Mouse (Mus musculus) limb, embryonic 11.5 days (tissue): ENCODE measurements around the gene Spg21. TPM values are rescaled to one million over a fixed set of nuclear protein-coding genes. Genes with fewer than 3 reads are reported as not detected.
A peak's percentile ranks its signal among the peaks of the same experiment; 100 is the strongest.

Experiments used
- ATAC-seq: fragments of 200-750 bp; cut with Nextera tagmentation; 2 replicates; pipeline ENCODE4 v1.8.0; 2017; ENCODE audit warnings: low read depth; ENCODE audit not compliant: insufficient number of reproducible peaks, low FRiP score, low TSS enrichment
- DNase-seq: peaks from one replicate; pipeline ENCODE4 v3.0.0-alpha.2; 2015; ENCODE audit warnings: low spot score
- H3K27ac ChIP-seq: fragments of 300-500 bp; sonication (generic); replicated peaks from 2 replicates; pipeline ENCODE4 v1.5.1; 2014; ENCODE audit warnings: low read depth, mild to moderate bottlenecking, low read length
- H3K27me3 ChIP-seq: fragments of 300-500 bp; sonication (generic); 2 replicates; pipeline ENCODE4 v1.6.1; 2014; ENCODE audit warnings: mild to moderate bottlenecking, low read length, mixed read lengths; ENCODE audit not compliant: control insufficient read depth, insufficient read depth
- H3K36me3 ChIP-seq: fragments of 300-500 bp; sonication (generic); 2 replicates; pipeline ENCODE4 v1.6.1; 2014; ENCODE audit warnings: mild to moderate bottlenecking, low read length, moderate library complexity, mixed read lengths; ENCODE audit not compliant: control insufficient read depth, insufficient read depth
- H3K4me1 ChIP-seq: fragments of 300-500 bp; sonication (generic); 2 replicates; pipeline ENCODE4 v1.6.1; 2014; ENCODE audit warnings: low read length, mixed read lengths; ENCODE audit not compliant: control insufficient read depth, insufficient read depth
- H3K4me2 ChIP-seq: fragments of 300-500 bp; sonication (generic); 2 replicates; pipeline ENCODE4 v1.6.1; 2014; ENCODE audit warnings: low read depth, mild to moderate bottlenecking, moderate library complexity; ENCODE audit not compliant: severe bottlenecking
- H3K4me3 ChIP-seq: fragments of 300-500 bp; sonication (generic); 2 replicates; pipeline ENCODE4 v1.5.1; 2014; ENCODE audit warnings: low read depth, low read length
- H3K9ac ChIP-seq: fragments of 300-500 bp; sonication (generic); 2 replicates; pipeline ENCODE4 v1.6.1; 2014; ENCODE audit warnings: mild to moderate bottlenecking, low read length
- H3K9me3 ChIP-seq: fragments of 300-500 bp; sonication (generic); 2 replicates; pipeline ENCODE4 v1.6.1; 2016; ENCODE audit warnings: low read length; ENCODE audit not compliant: control insufficient read depth
- WGBS: fragments of 180-500 bp; shearing (Covaris S2); extraction: QIAGEN DNeasy Blood & Tissue Kit; methylation state at CpG from one replicate; pipeline ENCODE4 v1.1.7; 2014; 5-methylcytosine and 5-hydroxymethylcytosine counted together
- polyA plus RNA-seq: library from polyadenylated mRNA; unstranded; fragments of >200 nt; fragmentation: Nextera tagmentation; extraction: Ambion mirVana; gene quantifications from 2 replicates; pipeline ENCODE4 v1.2.1, GENCODE M21; 2014

The Spg21 gene
- polyA plus RNA-seq, 1 experiment from 2014 or later: 121 TPM

DNA sequence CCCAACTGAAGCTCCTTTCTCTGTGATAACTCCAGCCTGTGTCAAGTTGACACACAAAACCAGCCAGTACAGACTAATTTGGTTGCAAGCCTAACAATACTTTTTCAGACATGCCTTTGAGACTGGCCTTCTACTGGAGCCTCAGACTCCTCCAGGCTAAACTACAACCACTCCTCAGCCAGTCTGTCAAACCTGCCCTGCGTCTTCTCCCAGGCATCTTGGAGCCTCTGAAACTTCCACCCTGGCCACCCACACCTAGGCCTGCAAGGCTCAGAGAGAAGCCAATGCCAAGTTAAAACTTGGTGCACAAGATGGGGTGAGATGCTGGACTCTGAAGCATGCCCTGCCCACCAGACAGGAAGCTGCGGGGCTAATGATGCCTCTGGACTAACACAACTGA, 31.6 kb downstream of the Spg21 start:
- no peak overlapping the region for H3K4me3 ChIP-seq
- 84% methylated on average over 2 of the region's 2 CpGs for WGBS
- ATAC-seq: no peak
- H3K27me3 ChIP-seq: no peaks in the 10 kb centered on the region
- no peak for DNase-seq
- H3K4me2 ChIP-seq: no peak overlapping the region
- no peaks in the 10 kb centered on the region for H3K9me3 ChIP-seq
- H3K27ac ChIP-seq: no peak overlapping the region
- no peak overlapping the region for H3K9ac ChIP-seq
- no peaks in the 10 kb centered on the region; the same call in 1 of the 2 replicates for H3K36me3 ChIP-seq
- no peaks in the 10 kb centered on the region for H3K4me1 ChIP-seq

GRCm38 (mm10) chr9:65492851-65493250, 32.1 kb downstream of the Spg21 start:
- no peaks in the 10 kb centered on the region for H3K4me1 ChIP-seq
- WGBS: 92% methylated on average over 4 of the region's 4 CpGs
- DNase-seq: no peak

GRCm38 (mm10) chr9:65502146-65502545, 41.4 kb downstream of the Spg21 start:
- H3K27ac ChIP-seq: no peak overlapping the region
- ATAC-seq: no peak
- 63% methylated on average over 8 of the region's 8 CpGs for WGBS

More at GRCm38 (mm10) chr9:65492851-65493250, 32.1 kb downstream of the Spg21 start:
- no peak for ATAC-seq
- no peak overlapping the region for H3K27ac ChIP-seq
- no peaks in the 10 kb centered on the region for H3K9me3 ChIP-seq
- no peak overlapping the region for H3K4me3 ChIP-seq
- H3K4me2 ChIP-seq: no peak overlapping the region
- no peaks in the 10 kb centered on the region; the same call in 1 of the 2 replicates for H3K36me3 ChIP-seq
- no peak overlapping the region for H3K9ac ChIP-seq
- H3K27me3 ChIP-seq: no peaks in the 10 kb centered on the region

DNA sequence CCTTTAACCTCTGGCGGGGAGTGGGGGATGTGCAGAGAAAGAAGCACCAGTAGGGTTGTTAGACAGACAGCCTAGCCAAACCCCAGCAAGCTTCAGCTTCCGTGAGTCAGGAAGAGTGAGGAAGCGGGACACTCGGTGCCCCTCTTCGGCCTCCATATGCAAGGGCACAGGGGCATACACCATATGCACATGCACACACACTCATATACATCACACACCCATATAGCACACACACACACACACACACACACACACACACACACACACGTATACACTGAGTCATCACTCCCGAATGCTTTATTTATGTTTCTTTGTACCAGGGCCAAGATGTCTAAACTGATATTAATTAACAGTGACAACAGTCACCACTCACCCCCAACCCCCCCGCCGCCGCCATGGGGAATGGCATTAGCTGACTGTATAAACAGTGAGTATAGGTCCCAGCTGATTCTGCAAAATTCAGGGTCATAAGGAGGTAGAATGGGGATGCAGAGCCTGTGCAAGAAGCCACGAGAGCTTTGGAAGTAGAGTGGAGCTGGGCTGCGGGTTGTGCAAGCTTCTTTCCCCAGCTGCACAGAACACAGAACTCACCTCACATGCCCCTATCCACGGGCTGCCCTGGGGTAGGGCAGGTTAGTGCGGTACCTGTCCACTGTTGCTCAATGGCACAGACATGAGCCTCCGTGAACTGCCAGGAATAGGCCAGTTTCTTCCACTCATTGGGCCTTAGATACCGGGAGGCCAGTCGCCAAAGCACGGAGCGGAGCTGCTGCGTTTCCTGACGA, 42.2 kb downstream of the Spg21 start:
- Histone ChIP-seq H3K4me1 (no peaks in the 10 kb centered on the region), H3K4me3 (no peak overlapping the region), H3K27me3 (no peaks in the 10 kb centered on the region), H3K27ac (no peak overlapping the region), H3K4me2 (no peak overlapping the region), H3K9ac (no peak overlapping the region), H3K9me3 (no peaks in the 10 kb centered on the region), H3K36me3 (no peaks in the 10 kb centered on the region)
- 89% methylated on average over 21 of the region's 21 CpGs for WGBS
- ATAC-seq (no peak), DNase-seq (no peak)

More at GRCm38 (mm10) chr9:65502146-65502545, 41.4 kb downstream of the Spg21 start:
- Histone ChIP-seq H3K9me3 (no peaks in the 10 kb centered on the region), H3K4me2 (no peak overlapping the region), H3K27me3 (no peaks in the 10 kb centered on the region), H3K4me1 (no peaks in the 10 kb centered on the region), H3K9ac (no peak overlapping the region), H3K36me3 (no peaks in the 10 kb centered on the region), H3K4me3 (no peak overlapping the region)
- peak; percentile 45 for DNase-seq

DNA sequence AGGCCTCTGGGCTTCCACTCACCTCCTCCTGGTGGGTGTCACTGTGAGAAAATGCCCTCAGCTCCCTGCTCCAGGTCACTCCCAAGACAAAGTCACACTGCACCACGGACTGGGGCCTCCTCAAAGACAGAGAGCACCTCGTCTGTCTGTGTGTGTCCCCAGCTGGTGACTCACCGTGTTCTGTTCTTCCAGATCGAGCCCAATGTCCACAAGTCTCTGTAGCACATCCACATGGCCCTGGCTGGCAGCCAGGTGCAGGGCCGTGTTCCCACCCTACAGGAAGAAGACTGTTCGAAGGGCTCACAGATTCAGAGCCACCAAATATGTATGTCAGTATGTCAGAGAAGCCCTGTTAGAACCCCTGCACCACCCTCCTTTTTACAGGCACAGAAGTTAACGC, 47.7 kb downstream of the Spg21 start:
- Histone ChIP-seq H3K4me1 (no peaks in the 10 kb centered on the region), H3K27ac (no peak overlapping the region), H3K4me2 (no peak overlapping the region), H3K27me3 (no peaks in the 10 kb centered on the region), H3K9ac (no peak overlapping the region), H3K9me3 (no peaks in the 10 kb centered on the region), H3K36me3 (no peaks in the 10 kb centered on the region), H3K4me3 (no peak overlapping the region)
- no peak for ATAC-seq
- DNase-seq: no peak
- WGBS: 71% methylated on average over 7 of the region's 7 CpGs

GRCm38 (mm10) chr9:65512520-65512919, 51.8 kb downstream of the Spg21 start:
- WGBS: 74% methylated on average over 3 of the region's 3 CpGs
- DNase-seq: no peak

GRCm38 (mm10) chr9:65514431-65514830, 53.7 kb downstream of the Spg21 start:
- H3K4me1 ChIP-seq: no peaks in the 10 kb centered on the region
- H3K27me3 ChIP-seq: no peaks in the 10 kb centered on the region
- no peaks in the 10 kb centered on the region for H3K9me3 ChIP-seq
- H3K27ac ChIP-seq: no peak overlapping the region
- no peak overlapping the region for H3K4me3 ChIP-seq
- no peak overlapping the region for H3K9ac ChIP-seq
- no peaks in the 10 kb centered on the region for H3K36me3 ChIP-seq
- no peak for ATAC-seq
- no peak for DNase-seq
- no peak overlapping the region for H3K4me2 ChIP-seq
- WGBS: 76% methylated on average over 8 of the region's 8 CpGs

More at GRCm38 (mm10) chr9:65512520-65512919, 51.8 kb downstream of the Spg21 start:
- no peak overlapping the region for H3K27ac ChIP-seq
- ATAC-seq: no peak
- no peak overlapping the region for H3K4me2 ChIP-seq
- H3K9me3 ChIP-seq: no peaks in the 10 kb centered on the region
- H3K4me3 ChIP-seq: no peak overlapping the region
- H3K9ac ChIP-seq: no peak overlapping the region
- no peaks in the 10 kb centered on the region for H3K4me1 ChIP-seq
- H3K36me3 ChIP-seq: no peaks in the 10 kb centered on the region
- H3K27me3 ChIP-seq: no peaks in the 10 kb centered on the region

DNA sequence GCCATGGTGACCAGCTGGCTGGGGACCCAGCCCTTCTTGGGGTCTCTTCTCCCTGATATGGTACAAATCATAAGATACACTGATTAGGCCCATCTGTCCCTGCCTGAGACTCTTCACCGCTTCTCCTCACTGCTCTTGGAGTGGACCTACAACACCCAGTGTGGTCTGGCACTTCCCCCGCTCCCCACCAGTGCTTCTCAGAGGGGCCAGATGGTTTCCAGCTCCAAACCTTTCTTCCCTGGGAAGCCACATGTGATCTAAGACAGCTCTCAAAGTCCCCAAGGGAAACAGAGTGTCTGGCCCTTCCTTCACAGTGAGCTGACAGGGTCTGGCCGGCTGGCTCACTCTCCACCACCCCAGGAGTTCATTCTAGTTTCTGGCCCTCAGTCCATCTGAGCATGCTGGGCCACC, 54.1 kb downstream of the Spg21 start:
- H3K4me3 ChIP-seq: no peak overlapping the region
- no peaks in the 10 kb centered on the region for H3K36me3 ChIP-seq
- ATAC-seq (no peak), DNase-seq (no peak)
- no peak overlapping the region for H3K27ac ChIP-seq
- H3K9ac ChIP-seq: no peak overlapping the region
- H3K9me3 ChIP-seq: no peaks in the 10 kb centered on the region
- H3K4me2 ChIP-seq: no peak overlapping the region
- no peaks in the 10 kb centered on the region for H3K27me3 ChIP-seq
- 47% methylated on average over 3 of the region's 3 CpGs for WGBS
- 0 out of 2 replicates have a peak, but pooled peaks cover under 1% of the 10 kb centered on the region for H3K4me1 ChIP-seq
